Mouse (Mus musculus): ENCODE measurements around the gene Kirrel3. TPM values are rescaled to one million over a fixed set of nuclear protein-coding genes. Genes with fewer than 3 reads are reported as not detected.

Gene Kirrel3
- total and polyA plus RNA-seq, 3 experiments, result 0.98 TPM; not detected in 2

DNA sequence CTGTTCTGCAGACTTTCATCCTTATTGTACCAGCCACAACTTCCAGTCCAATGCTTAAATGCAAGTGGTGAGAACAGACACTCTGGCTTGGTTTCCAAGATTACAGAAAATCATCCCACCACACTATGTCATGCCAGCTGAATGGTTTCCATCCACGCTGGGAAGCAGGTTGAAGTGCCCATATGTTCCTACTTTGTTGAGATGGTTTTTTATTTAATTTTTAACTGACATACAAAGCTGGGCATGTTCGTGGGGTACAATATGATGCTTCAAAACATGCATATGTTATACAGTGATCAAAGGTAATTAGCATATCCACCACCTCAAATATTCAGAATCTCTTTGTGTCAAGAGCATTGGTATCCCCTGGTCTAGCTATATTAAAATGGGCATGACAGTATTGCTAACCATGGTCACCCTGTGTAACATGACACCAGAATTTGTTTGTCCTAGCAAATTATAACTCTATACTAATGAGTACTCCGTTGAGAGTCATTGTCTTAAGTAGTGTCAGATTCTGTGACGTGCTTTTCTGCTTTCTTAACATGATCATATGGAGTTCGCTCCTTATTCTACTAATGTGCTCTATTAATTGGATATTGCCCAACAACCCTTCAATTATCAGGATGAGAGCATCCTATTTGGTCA lies 472.6 kb downstream of the Kirrel3 start:
- no peaks in the 10 kb centered on the region for H3K9me3 ChIP-seq (replicated peaks)
- H3K27me3 ChIP-seq (ENCODE audit: insufficient read depth, low read length), result 0 out of 2 replicates have a peak, but pooled peaks cover 5% of the 10 kb centered on the region
- DNase-seq (ENCODE audit: low spot score) (no peak), ATAC-seq (ENCODE audit: extremely low read depth, insufficient number of reproducible peaks, low FRiP score, poor library complexity, severe bottlenecking) (no peak)
- TF ChIP-seq GATA2 (IDR thresholded peaks at IDR 0.05; ENCODE audit: borderline replicate concordance, low read depth, low read length) (no peak), POLR2AphosphoS5 (IDR thresholded peaks at IDR 0.05; ENCODE audit: insufficient replicate concordance, low read depth, low read length) (no peak), CTCF (IDR thresholded peaks at IDR 0.05; ENCODE audit: low read depth, low read length) (no peak), TAL1 (conservative IDR thresholded peaks at IDR 0.05; ENCODE audit: low read depth, low read length) (no peak), GATA1 (IDR thresholded peaks at IDR 0.05; ENCODE audit: borderline replicate concordance, low read length) (no peak)
- H3K4me3 ChIP-seq (ENCODE audit: low read depth, low read length), result no peak overlapping the region
- H3K4me1 ChIP-seq (ENCODE audit: insufficient read depth, low read depth, low read length), result no peaks in the 10 kb centered on the region
- no peaks in the 10 kb centered on the region for H3K36me3 ChIP-seq (replicated peaks)

- H3K9me3 ChIP-seq (replicated peaks), result no peaks in the 10 kb centered on the region
- ATAC-seq (ENCODE audit: extremely low read depth, insufficient number of reproducible peaks, low FRiP score, poor library complexity, severe bottlenecking) (no peak), DNase-seq (ENCODE audit: low spot score) (no peak)
- H3K4me1 ChIP-seq (ENCODE audit: insufficient read depth, low read depth, low read length), result no peaks in the 10 kb centered on the region
- TF ChIP-seq POLR2AphosphoS5 (IDR thresholded peaks at IDR 0.05; ENCODE audit: insufficient replicate concordance, low read depth, low read length) (no peak), TAL1 (conservative IDR thresholded peaks at IDR 0.05; ENCODE audit: low read depth, low read length) (no peak), GATA2 (IDR thresholded peaks at IDR 0.05; ENCODE audit: borderline replicate concordance, low read depth, low read length) (no peak), GATA1 (IDR thresholded peaks at IDR 0.05; ENCODE audit: borderline replicate concordance, low read length) (no peak), CTCF (IDR thresholded peaks at IDR 0.05; ENCODE audit: low read depth, low read length) (no peak)
- H3K36me3 ChIP-seq (replicated peaks), result no peaks in the 10 kb centered on the region
- H3K4me3 ChIP-seq (ENCODE audit: low read depth, low read length), result no peak overlapping the region
- H3K27me3 ChIP-seq (ENCODE audit: insufficient read depth, low read length), result 0 out of 2 replicates have a peak, but pooled peaks cover 5% of the 10 kb centered on the region
These were observed 475.0 kb downstream of the Kirrel3 start for GRCm38 (mm10) chr9:34960736-34961135.

GRCm38 (mm10) chr9:34961171-34961570 lies 475.5 kb downstream of the Kirrel3 start:
- H3K36me3 ChIP-seq (replicated peaks), result no peaks in the 10 kb centered on the region
- no peaks in the 10 kb centered on the region for H3K4me1 ChIP-seq (ENCODE audit: insufficient read depth, low read depth, low read length)
- H3K27me3 ChIP-seq (ENCODE audit: insufficient read depth, low read length), result 0 out of 2 replicates have a peak, but pooled peaks cover 5% of the 10 kb centered on the region
- H3K9me3 ChIP-seq (replicated peaks), result no peaks in the 10 kb centered on the region
- no peak overlapping the region for H3K4me3 ChIP-seq (ENCODE audit: low read depth, low read length)
- DNase-seq (ENCODE audit: low spot score), result no peak
- no peak for ATAC-seq (ENCODE audit: extremely low read depth, insufficient number of reproducible peaks, low FRiP score, poor library complexity, severe bottlenecking)
- TF ChIP-seq CTCF (IDR thresholded peaks at IDR 0.05; ENCODE audit: low read depth, low read length), result no peak
- no peak for TF ChIP-seq GATA2 (IDR thresholded peaks at IDR 0.05; ENCODE audit: borderline replicate concordance, low read depth, low read length)
- no peak for TF ChIP-seq TAL1 (conservative IDR thresholded peaks at IDR 0.05; ENCODE audit: low read depth, low read length)
- TF ChIP-seq POLR2AphosphoS5 (IDR thresholded peaks at IDR 0.05; ENCODE audit: insufficient replicate concordance, low read depth, low read length), result no peak
- TF ChIP-seq GATA1 (IDR thresholded peaks at IDR 0.05; ENCODE audit: borderline replicate concordance, low read length), result no peak

DNA sequence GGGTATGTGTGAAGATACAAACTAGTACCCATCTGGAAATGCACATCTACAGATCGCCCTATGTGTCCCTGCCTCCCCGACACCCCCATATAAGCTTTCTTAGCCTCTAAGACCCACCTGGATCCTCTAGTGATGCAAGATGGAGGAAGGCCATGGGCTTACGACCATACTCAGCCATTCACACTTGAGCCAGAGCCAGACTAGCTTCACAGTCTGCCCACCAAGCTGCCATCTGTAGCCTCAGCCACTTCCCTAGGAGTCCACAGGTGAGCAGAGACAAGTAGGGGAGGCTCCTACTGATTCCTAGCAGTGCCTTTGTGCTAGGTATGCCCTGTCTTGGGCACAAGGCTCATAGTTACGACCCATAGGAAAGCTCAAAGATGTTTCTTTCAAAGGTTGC lies 476.6 kb downstream of the Kirrel3 start:
- Histone ChIP-seq H3K4me1 (ENCODE audit: insufficient read depth, low read depth, low read length) (no peaks in the 10 kb centered on the region), H3K27me3 (ENCODE audit: insufficient read depth, low read length) (peaks cover 5% of the 10 kb centered on the region; the same call in 1 of the 2 replicates)
- no peak for ATAC-seq (ENCODE audit: extremely low read depth, insufficient number of reproducible peaks, low FRiP score, poor library complexity, severe bottlenecking)

GRCm38 (mm10) chr9:34963593-34963992 lies 477.9 kb downstream of the Kirrel3 start:
- Histone ChIP-seq H3K4me3 (ENCODE audit: low read depth, low read length) (no peak overlapping the region), H3K4me1 (ENCODE audit: insufficient read depth, low read depth, low read length) (no peaks in the 10 kb centered on the region), H3K36me3 (replicated peaks) (no peaks in the 10 kb centered on the region), H3K9me3 (replicated peaks) (no peaks in the 10 kb centered on the region), H3K27me3 (ENCODE audit: insufficient read depth, low read length) (peaks cover 10% of the 10 kb centered on the region; the same call in 1 of the 2 replicates)
- no peak for TF ChIP-seq GATA2 (IDR thresholded peaks at IDR 0.05; ENCODE audit: borderline replicate concordance, low read depth, low read length)
- no peak for TF ChIP-seq TAL1 (conservative IDR thresholded peaks at IDR 0.05; ENCODE audit: low read depth, low read length)
- TF ChIP-seq POLR2AphosphoS5 (IDR thresholded peaks at IDR 0.05; ENCODE audit: insufficient replicate concordance, low read depth, low read length), result no peak
- TF ChIP-seq GATA1 (IDR thresholded peaks at IDR 0.05; ENCODE audit: borderline replicate concordance, low read length), result no peak
- TF ChIP-seq CTCF (IDR thresholded peaks at IDR 0.05; ENCODE audit: low read depth, low read length), result no peak
- no peak for ATAC-seq (ENCODE audit: extremely low read depth, insufficient number of reproducible peaks, low FRiP score, poor library complexity, severe bottlenecking)
- DNase-seq (ENCODE audit: low spot score), result no peak

More for the DNA sequence above, 476.6 kb downstream of the Kirrel3 start:
- Histone ChIP-seq H3K36me3 (replicated peaks) (no peaks in the 10 kb centered on the region), H3K9me3 (replicated peaks) (no peaks in the 10 kb centered on the region), H3K4me3 (ENCODE audit: low read depth, low read length) (no peak overlapping the region)
- TF ChIP-seq CTCF (IDR thresholded peaks at IDR 0.05; ENCODE audit: low read depth, low read length) (no peak), TAL1 (conservative IDR thresholded peaks at IDR 0.05; ENCODE audit: low read depth, low read length) (no peak)
- DNase-seq (ENCODE audit: low spot score), result no peak

GRCm38 (mm10) chr9:34964172-34965040 lies 478.7 kb downstream of the Kirrel3 start:
- no peak for DNase-seq (ENCODE audit: low spot score)
- ATAC-seq (ENCODE audit: extremely low read depth, insufficient number of reproducible peaks, low FRiP score, poor library complexity, severe bottlenecking), result no peak
- peaks cover 12% of the 10 kb centered on the region; the same call in 1 of the 2 replicates for H3K27me3 ChIP-seq (ENCODE audit: insufficient read depth, low read length)
- no peaks in the 10 kb centered on the region for H3K4me1 ChIP-seq (ENCODE audit: insufficient read depth, low read depth, low read length)
- no peak for TF ChIP-seq POLR2AphosphoS5 (IDR thresholded peaks at IDR 0.05; ENCODE audit: insufficient replicate concordance, low read depth, low read length)
- TF ChIP-seq TAL1 (conservative IDR thresholded peaks at IDR 0.05; ENCODE audit: low read depth, low read length), result no peak
- TF ChIP-seq CTCF (IDR thresholded peaks at IDR 0.05; ENCODE audit: low read depth, low read length), result no peak
- TF ChIP-seq GATA1 (IDR thresholded peaks at IDR 0.05; ENCODE audit: borderline replicate concordance, low read length), result no peak
- TF ChIP-seq GATA2 (IDR thresholded peaks at IDR 0.05; ENCODE audit: borderline replicate concordance, low read depth, low read length), result no peak
- no peak overlapping the region for H3K4me3 ChIP-seq (ENCODE audit: low read depth, low read length)
- no peaks in the 10 kb centered on the region for H3K36me3 ChIP-seq (replicated peaks)
- H3K9me3 ChIP-seq (replicated peaks), result no peaks in the 10 kb centered on the region
